Mouse (Mus musculus) embryonic facial prominence, embryonic 14.5 days (tissue): ENCODE data around the gene Bdnf. TPM values are rescaled to one million over a fixed set of nuclear protein-coding genes. Genes with fewer than 3 reads are reported as not detected.

ENCODE experiments used
- ATAC-seq: fragments of 200-750 bp; cut with Nextera tagmentation; 2 replicates; pipeline ENCODE4 v1.8.0; 2017; ENCODE audit warnings: low read depth, moderate number of reproducible peaks, moderate TSS enrichment
- DNase-seq: peaks from one replicate; pipeline ENCODE4 v3.0.0-alpha.2; 2015; ENCODE audit warnings: low spot score
- H3K27ac ChIP-seq: fragments of 300-500 bp; sonication (generic); replicated peaks from 2 replicates; pipeline ENCODE4 v1.5.1; 2014; ENCODE audit warnings: low read depth, mild to moderate bottlenecking, low read length, moderate library complexity
- H3K27me3 ChIP-seq: fragments of 300-500 bp; sonication (generic); replicated peaks from 2 replicates; pipeline ENCODE4 v1.6.1; 2014; ENCODE audit warnings: low read length; ENCODE audit not compliant: control insufficient read depth, insufficient read depth
- H3K36me3 ChIP-seq: fragments of 300-500 bp; sonication (generic); 2 replicates; pipeline ENCODE4 v1.6.1; 2014; ENCODE audit warnings: low read length, mixed read lengths; ENCODE audit not compliant: control insufficient read depth, insufficient read depth
- H3K4me1 ChIP-seq: fragments of 300-500 bp; sonication (generic); 2 replicates; pipeline ENCODE4 v1.6.1; 2014; ENCODE audit warnings: antibody characterized with exemption, low read length; ENCODE audit not compliant: control insufficient read depth, insufficient read depth
- H3K4me2 ChIP-seq: fragments of 300-500 bp; sonication (generic); 2 replicates; pipeline ENCODE4 v1.6.1; 2014; ENCODE audit warnings: low read depth, mild to moderate bottlenecking, low read length, moderate library complexity, mixed read lengths
- H3K4me3 ChIP-seq: fragments of 300-500 bp; sonication (generic); 2 replicates; pipeline ENCODE4 v1.5.1; 2014; ENCODE audit warnings: low read depth, mild to moderate bottlenecking, low read length
- H3K9ac ChIP-seq: fragments of 300-500 bp; sonication (generic); 2 replicates; pipeline ENCODE4 v1.6.1; 2014; ENCODE audit warnings: low read depth, mild to moderate bottlenecking, low read length, moderate library complexity, mixed read lengths
- H3K9me3 ChIP-seq: fragments of 300-500 bp; sonication (generic); 2 replicates; pipeline ENCODE4 v1.6.1; 2016; ENCODE audit warnings: low read length; ENCODE audit not compliant: control insufficient read depth
- WGBS: fragments of 180-500 bp; shearing (Covaris S2); extraction: QIAGEN DNeasy Blood & Tissue Kit; methylation state at CpG from one replicate; pipeline ENCODE4 v1.1.7; 2014; 5-methylcytosine and 5-hydroxymethylcytosine counted together
- polyA plus RNA-seq: library from polyadenylated mRNA; unstranded; fragments of >200 nt; fragmentation: Nextera tagmentation; extraction: Ambion mirVana; gene quantifications from 2 replicates; pipeline ENCODE4 v1.2.1, GENCODE M21; 2014

Gene Bdnf
- polyA plus RNA-seq, 1 experiment from 2014 or later: 3.6 TPM

DNA sequence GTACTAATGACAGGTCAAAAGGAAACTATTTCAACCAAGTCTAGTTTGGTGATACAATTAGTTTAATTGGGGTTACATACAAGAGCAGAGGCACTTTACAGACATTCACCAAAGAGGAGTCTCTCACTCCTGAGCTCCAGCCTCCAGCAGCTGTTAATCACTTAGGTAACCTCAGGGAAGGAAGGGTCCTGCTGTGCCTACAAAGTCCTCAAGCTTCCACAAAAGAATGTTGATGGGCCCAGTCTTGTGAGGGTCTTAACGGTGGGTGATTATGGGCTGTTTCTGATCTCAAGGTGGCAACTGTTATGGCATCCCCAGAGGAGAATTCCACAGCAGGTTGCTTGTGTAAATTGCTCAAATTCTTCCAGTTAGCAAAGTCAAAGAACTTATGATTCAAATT is 71.7 kb downstream of the Bdnf start:
- Histone ChIP-seq H3K27me3 (no peaks in the 10 kb centered on the region), H3K4me1 (0 out of 2 replicates have a peak, but pooled peaks cover 3% of the 10 kb centered on the region), H3K36me3 (no peaks in the 10 kb centered on the region), H3K4me2 (no peak overlapping the region), H3K9me3 (no peaks in the 10 kb centered on the region), H3K9ac (no peak overlapping the region), H3K27ac (no peak overlapping the region), H3K4me3 (no peak overlapping the region)
- ATAC-seq: no peak
- no peak for DNase-seq
- 9% methylated on average over 1 of the region's 1 CpGs for WGBS

DNA sequence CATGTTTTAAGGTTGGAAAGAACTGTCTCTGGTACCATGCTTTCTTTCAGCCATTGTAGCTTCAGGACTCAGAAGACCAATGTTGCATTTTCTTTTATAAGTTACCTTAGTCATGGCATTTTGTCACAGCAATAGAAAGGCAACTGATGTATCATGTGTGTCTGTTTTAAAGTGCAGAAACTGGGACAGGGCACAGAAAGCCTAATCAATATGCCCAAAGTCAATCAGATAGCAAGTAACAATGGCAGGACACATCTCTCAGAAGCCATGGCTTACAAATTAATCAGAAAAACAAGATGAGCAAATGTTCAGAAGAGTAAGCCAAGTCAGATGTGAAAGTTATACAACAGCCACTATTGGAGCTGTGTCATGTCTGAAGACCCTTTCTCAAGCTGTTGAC is 73.9 kb downstream of the Bdnf start:
- DNase-seq (no peak), ATAC-seq (no peak)
- Histone ChIP-seq H3K27ac (no peak overlapping the region), H3K4me2 (no peak overlapping the region), H3K27me3 (no peaks in the 10 kb centered on the region), H3K9me3 (no peaks in the 10 kb centered on the region), H3K4me3 (no peak overlapping the region), H3K4me1 (0 out of 2 replicates have a peak, but pooled peaks cover 3% of the 10 kb centered on the region), H3K36me3 (no peaks in the 10 kb centered on the region), H3K9ac (no peak overlapping the region)

DNA sequence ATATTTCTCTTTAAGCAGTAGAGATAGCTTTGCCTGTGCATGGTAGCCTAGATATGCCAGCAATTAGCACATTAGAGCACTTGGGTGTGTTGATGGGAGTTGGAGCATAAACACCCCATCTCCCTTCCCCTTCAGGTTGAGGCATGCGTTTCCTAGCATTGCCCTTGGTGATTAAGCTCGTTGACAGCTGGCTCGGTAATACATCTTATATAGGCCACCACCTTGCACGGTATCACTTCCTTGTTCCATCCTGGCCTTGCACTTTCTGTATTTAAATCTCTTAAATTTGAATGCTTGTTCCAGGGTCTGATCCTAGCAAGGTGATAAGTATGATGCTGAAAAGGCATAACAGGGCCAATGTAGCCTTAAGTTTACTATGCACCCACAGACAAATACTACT is 74.3 kb downstream of the Bdnf start:
- Histone ChIP-seq H3K4me3 (no peak overlapping the region), H3K9ac (no peak overlapping the region), H3K4me1 (no peaks in the 10 kb centered on the region), H3K4me2 (no peak overlapping the region), H3K27me3 (no peaks in the 10 kb centered on the region), H3K27ac (no peak overlapping the region), H3K36me3 (no peaks in the 10 kb centered on the region), H3K9me3 (no peaks in the 10 kb centered on the region)
- WGBS: 76% methylated on average over 4 of the region's 4 CpGs
- ATAC-seq (no peak; the same call in 1 of the 2 replicates), DNase-seq (no peak)

DNA sequence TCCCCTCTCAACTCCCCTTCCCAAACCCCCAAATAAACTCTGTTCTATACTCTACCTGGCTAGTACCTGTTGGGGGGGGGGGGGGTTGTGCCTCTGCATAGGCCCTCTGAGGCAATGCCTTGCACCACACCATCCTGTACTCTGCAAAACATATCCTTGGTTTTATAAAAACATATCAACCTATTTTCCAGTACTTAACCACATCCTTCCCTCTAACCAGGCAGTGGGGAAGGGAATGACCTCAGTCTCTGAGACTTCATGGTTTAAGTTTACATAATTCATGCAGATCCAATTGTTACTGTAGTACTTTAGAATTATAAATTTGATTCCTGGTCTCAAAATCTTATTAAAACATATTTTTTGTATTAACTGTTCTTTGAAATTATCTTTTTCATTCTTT is 75.5 kb downstream of the Bdnf start:
- H3K9me3 ChIP-seq: no peaks in the 10 kb centered on the region
- DNase-seq (no peak), ATAC-seq (no peak)
- no peak overlapping the region for H3K4me2 ChIP-seq
- no peaks in the 10 kb centered on the region for H3K27me3 ChIP-seq
- no peak overlapping the region for H3K9ac ChIP-seq
- no peak overlapping the region for H3K4me3 ChIP-seq
- no peaks in the 10 kb centered on the region for H3K36me3 ChIP-seq
- H3K4me1 ChIP-seq: no peaks in the 10 kb centered on the region
- no peak overlapping the region for H3K27ac ChIP-seq

DNA sequence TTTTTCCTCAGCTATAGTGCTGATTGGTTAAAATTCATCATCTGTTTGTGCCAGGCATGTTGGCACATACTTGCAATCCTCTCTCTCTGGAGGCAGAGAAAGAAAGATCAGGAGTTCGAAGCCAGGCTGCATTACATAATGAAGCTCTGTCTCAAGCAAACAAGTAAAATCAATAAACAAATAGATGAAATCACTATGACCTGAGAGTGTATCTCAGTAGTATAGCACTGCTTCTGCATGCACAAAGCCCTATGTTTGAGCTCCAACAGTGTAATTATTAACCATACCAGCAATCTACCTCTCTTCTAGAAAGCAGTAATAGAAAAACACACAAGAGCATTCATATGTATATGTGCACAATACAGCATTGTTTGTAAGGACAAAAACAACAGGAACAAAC is 76.0 kb downstream of the Bdnf start:
- 83% methylated on average over 1 of the region's 1 CpGs for WGBS
- DNase-seq (no peak), ATAC-seq (no peak)
- Histone ChIP-seq H3K27ac (no peak overlapping the region), H3K27me3 (no peaks in the 10 kb centered on the region), H3K9me3 (no peaks in the 10 kb centered on the region), H3K36me3 (no peaks in the 10 kb centered on the region), H3K9ac (no peak overlapping the region), H3K4me2 (no peak overlapping the region), H3K4me1 (no peaks in the 10 kb centered on the region), H3K4me3 (no peak overlapping the region)

DNA sequence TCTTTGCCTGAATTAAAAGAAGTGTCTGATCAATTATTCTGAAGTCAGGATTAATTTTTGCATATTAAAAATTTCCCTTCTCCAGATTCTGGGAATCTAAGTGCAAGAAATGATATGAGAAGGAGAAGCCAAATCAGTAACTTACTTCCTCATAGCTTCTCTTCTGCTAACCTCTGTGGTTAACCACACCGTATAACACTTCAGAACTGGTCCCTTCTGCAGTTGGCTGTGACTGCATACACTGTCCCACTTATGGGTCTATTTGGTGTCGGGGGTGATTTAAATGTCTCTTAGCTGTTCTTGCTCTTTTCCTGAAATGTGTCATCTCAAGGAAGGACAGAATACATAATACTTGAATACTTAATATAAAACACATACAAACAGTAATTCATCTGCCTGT is 81.8 kb downstream of the Bdnf start:
- Histone ChIP-seq H3K9ac (no peak overlapping the region), H3K36me3 (no peaks in the 10 kb centered on the region), H3K9me3 (no peaks in the 10 kb centered on the region), H3K4me2 (no peak overlapping the region), H3K27me3 (no peaks in the 10 kb centered on the region), H3K27ac (no peak overlapping the region), H3K4me1 (no peaks in the 10 kb centered on the region), H3K4me3 (no peak overlapping the region)
- 76% methylated on average over 2 of the region's 2 CpGs for WGBS
- ATAC-seq: no peak
- DNase-seq: no peak

DNA sequence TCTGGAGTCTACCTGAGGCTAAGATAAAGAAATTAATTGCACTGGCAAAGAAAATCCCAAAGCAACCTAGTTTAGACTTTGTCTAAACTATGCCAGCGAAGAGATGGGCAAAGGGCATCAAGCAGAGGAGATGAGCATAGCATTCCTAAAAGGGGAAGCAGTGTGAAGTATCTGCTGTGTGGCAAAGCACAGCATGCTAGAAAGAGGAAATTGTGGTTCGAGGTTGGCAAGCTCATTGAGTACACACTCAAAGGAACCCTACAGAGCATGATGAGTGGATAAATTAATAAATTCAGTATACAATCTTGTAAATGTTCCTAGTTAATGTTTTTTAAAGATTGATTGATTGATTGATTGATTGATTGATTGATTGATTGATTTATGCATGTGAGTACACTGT is 92.3 kb downstream of the Bdnf start:
- Histone ChIP-seq H3K4me1 (no peaks in the 10 kb centered on the region), H3K9me3 (no peaks in the 10 kb centered on the region), H3K27ac (no peak overlapping the region), H3K4me3 (no peak overlapping the region), H3K9ac (no peak overlapping the region), H3K36me3 (no peaks in the 10 kb centered on the region), H3K27me3 (no peaks in the 10 kb centered on the region), H3K4me2 (no peak overlapping the region)
- 86% methylated on average over 2 of the region's 2 CpGs for WGBS
- DNase-seq (no peak), ATAC-seq (no peak)

DNA sequence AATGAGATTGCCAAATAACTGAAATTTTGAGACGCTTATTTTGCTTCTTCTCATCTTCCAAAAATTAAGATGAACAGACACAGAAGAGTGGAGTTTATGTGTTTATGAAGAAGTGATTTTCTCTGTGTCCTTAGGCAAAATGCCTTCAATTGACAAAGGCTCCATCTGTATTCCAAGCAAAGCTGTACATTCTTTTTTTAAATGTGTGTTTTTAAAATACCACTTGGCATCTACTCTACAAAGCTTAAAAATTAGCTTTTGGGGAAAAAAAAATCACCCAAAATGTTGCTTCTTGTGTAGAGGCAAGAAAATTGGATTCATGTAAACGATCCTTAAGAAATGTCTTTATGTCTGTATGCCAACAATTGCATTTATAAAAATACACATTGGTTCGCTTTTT is 94.3 kb downstream of the Bdnf start:
- Histone ChIP-seq H3K27ac (no peak overlapping the region), H3K4me2 (no peak overlapping the region), H3K27me3 (no peaks in the 10 kb centered on the region), H3K4me3 (no peak overlapping the region), H3K4me1 (no peaks in the 10 kb centered on the region), H3K36me3 (no peaks in the 10 kb centered on the region), H3K9me3 (no peaks in the 10 kb centered on the region), H3K9ac (no peak overlapping the region)
- ATAC-seq (no peak), DNase-seq (no peak)
- WGBS: 74% methylated on average over 3 of the region's 3 CpGs

DNA sequence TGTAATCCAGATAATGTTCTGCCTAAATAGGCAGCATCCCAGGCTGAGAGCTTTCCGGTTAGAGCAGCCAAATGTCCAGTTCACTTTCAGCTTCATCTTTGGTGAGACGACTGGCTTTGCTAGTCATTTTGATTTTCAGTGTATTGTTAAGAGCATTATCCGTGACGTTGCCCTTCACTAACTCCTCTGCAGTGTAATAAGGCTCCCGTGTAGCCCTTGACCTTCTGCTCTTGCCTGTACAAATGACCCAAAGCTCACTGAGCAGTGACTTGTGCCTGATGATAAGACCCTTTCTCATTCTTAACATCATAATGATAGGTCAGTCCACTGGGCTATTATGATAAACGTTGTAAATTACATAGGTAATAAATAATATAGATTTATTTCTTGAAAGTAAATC is 101.9 kb downstream of the Bdnf start:
- H3K27ac ChIP-seq: no peak overlapping the region
- 75% methylated on average over 6 of the region's 6 CpGs for WGBS
- ATAC-seq: no peak

More for the DNA sequence above, 101.9 kb downstream of the Bdnf start:
- Histone ChIP-seq H3K27me3 (no peaks in the 10 kb centered on the region), H3K4me2 (no peak overlapping the region), H3K4me1 (no peaks in the 10 kb centered on the region), H3K4me3 (no peak overlapping the region), H3K9ac (no peak overlapping the region), H3K36me3 (no peaks in the 10 kb centered on the region), H3K9me3 (no peaks in the 10 kb centered on the region)
- DNase-seq: no peak
